Mouse (Mus musculus): ENCODE measurements at regions not wholly inside any gene's neighbourhood (a gene's known extent, or its start where the extent isn't known, plus 50 kb on each side); places are given as distances from the start of the nearest gene placed in this dataset.

DNA sequence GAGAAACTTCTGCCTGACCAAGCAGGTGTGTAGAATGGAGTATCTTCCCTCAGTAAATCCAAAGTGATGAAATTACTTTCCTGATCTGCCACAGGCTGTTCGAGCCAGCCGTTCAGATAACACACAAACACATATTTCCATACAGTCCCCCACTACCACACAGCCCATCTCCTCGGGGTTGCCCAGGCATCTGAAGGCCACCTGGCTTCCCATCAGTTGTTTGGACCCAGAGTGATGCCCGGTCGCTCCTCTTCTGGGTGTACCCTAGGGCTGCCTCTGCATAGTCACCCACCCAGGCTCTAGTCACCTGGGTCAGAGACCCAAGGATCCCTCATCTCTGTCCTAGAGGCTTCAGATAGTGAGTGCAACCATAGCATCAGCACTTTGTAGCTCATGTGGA, 107.9 kb downstream of the CK137956 start:
- Histone ChIP-seq H3K4me3 (replicated peaks) (no peak overlapping the region), H3K4me2 (replicated peaks) (no peak overlapping the region), H3K27ac (no peak overlapping the region), H3K9me3 (no peaks in the 10 kb centered on the region), H3K36me3 (no peaks in the 10 kb centered on the region), H3K4me1 (replicated peaks) (peaks cover 6% of the 10 kb centered on the region; the same call in 1 of the 2 replicates), H3K27me3 (no peaks in the 10 kb centered on the region), H3K9ac (replicated peaks) (no peak overlapping the region)
- 93% methylated on average over 5 of the region's 5 CpGs for WGBS
- ATAC-seq = no peak

GRCm38 (mm10) chr4:127861319-127862117, 109.2 kb downstream of the CK137956 start:
- peaks cover 6% of the 10 kb centered on the region; the same call in 1 of the 2 replicates for H3K4me1 ChIP-seq (replicated peaks)
- no peak overlapping the region for H3K4me2 ChIP-seq (replicated peaks)
- H3K36me3 ChIP-seq = no peaks in the 10 kb centered on the region
- H3K27ac ChIP-seq = peak overlapping the region; percentile 22; the same call in 1 of the 2 replicates
- WGBS = 56% methylated on average over 16 of the region's 16 CpGs
- 0 out of 2 replicates have a peak, but pooled peaks have one; percentile 14 for ATAC-seq
- H3K4me3 ChIP-seq (replicated peaks) = no peak overlapping the region
- no peaks in the 10 kb centered on the region for H3K9me3 ChIP-seq
- no peaks in the 10 kb centered on the region for H3K27me3 ChIP-seq
- H3K9ac ChIP-seq (replicated peaks) = no peak overlapping the region

GRCm38 (mm10) chr4:127860271-127860670, 110.5 kb downstream of the CK137956 start:
- Histone ChIP-seq H3K27ac (no peak overlapping the region), H3K9ac (replicated peaks) (no peak overlapping the region)

DNA sequence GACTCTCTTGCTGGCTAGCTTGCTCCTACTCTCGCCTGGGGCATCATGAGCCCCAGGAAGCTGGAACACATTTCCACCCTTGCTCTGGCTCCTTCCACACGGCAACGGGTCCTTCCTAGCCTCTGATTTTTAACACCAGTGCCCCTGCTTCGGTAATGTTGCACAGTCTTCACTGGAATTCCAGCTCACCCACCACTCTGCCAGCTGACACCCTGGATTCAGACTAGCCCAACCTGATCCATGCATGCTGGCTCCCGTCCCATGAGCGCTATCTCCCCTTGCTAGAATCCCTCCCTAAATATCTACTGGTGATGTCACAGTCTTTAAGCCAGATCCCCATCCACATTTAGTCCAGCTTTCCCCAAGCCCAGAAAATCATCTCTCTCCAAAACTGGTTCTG, 111.2 kb downstream of the CK137956 start:
- H3K9me3 ChIP-seq = no peaks in the 10 kb centered on the region
- no peak for ATAC-seq
- H3K4me3 ChIP-seq (replicated peaks) = no peak overlapping the region
- no peak overlapping the region for H3K9ac ChIP-seq (replicated peaks)
- no peaks in the 10 kb centered on the region for H3K36me3 ChIP-seq
- no peaks in the 10 kb centered on the region for H3K27me3 ChIP-seq
- no peak overlapping the region for H3K27ac ChIP-seq
- WGBS = 92% methylated on average over 6 of the region's 6 CpGs
- H3K4me1 ChIP-seq (replicated peaks) = peaks cover 6% of the 10 kb centered on the region; the same call in 1 of the 2 replicates
- H3K4me2 ChIP-seq (replicated peaks) = no peak overlapping the region

More at GRCm38 (mm10) chr4:127860271-127860670, 110.5 kb downstream of the CK137956 start:
- H3K4me1 ChIP-seq (replicated peaks) = peaks cover 6% of the 10 kb centered on the region; the same call in 1 of the 2 replicates
- no peak overlapping the region for H3K4me3 ChIP-seq (replicated peaks)
- 82% methylated on average over 4 of the region's 4 CpGs for WGBS
- H3K4me2 ChIP-seq (replicated peaks) = no peak overlapping the region
- ATAC-seq = no peak
- no peaks in the 10 kb centered on the region for H3K36me3 ChIP-seq
- H3K9me3 ChIP-seq = no peaks in the 10 kb centered on the region
- no peaks in the 10 kb centered on the region for H3K27me3 ChIP-seq

GRCm38 (mm10) chr4:127858566-127858965, 112.2 kb downstream of the CK137956 start:
- WGBS = 93% methylated on average over 3 of the region's 3 CpGs
- Histone ChIP-seq H3K27ac (no peak overlapping the region), H3K9me3 (no peaks in the 10 kb centered on the region), H3K4me3 (replicated peaks) (no peak overlapping the region), H3K36me3 (no peaks in the 10 kb centered on the region), H3K27me3 (no peaks in the 10 kb centered on the region), H3K4me1 (replicated peaks) (peaks cover 6% of the 10 kb centered on the region; the same call in 1 of the 2 replicates), H3K9ac (replicated peaks) (no peak overlapping the region), H3K4me2 (replicated peaks) (no peak overlapping the region)
- no peak for ATAC-seq

DNA sequence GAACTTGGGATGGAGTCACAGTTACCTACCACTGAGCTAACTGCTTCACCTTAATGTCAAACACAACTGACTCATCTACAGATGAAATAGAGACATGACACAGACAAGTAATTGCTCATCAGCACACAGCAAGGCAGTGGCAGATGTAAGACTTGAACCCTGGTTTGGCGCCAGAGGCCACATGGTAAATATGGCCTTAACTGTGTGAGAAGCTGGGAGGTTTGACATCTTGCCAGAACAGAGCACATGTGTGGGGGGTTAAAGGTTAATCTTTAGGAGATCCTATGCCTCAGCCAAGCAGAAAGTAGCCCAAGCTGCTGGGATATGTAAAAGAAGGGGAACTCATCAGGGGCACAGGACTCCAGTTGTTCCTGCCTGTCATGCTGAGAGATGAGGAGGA, 114.9 kb downstream of the CK137956 start:
- Histone ChIP-seq H3K4me2 (replicated peaks) (no peak overlapping the region), H3K4me1 (replicated peaks) (no peaks in the 10 kb centered on the region), H3K4me3 (replicated peaks) (no peak overlapping the region), H3K27ac (no peak overlapping the region), H3K9ac (replicated peaks) (no peak overlapping the region), H3K9me3 (no peaks in the 10 kb centered on the region), H3K27me3 (no peaks in the 10 kb centered on the region), H3K36me3 (no peaks in the 10 kb centered on the region)
- no peak for ATAC-seq
- 92% methylated on average over 1 of the region's 1 CpGs for WGBS

- H3K27ac ChIP-seq = no peak overlapping the region
- H3K9ac ChIP-seq (replicated peaks) = no peak overlapping the region
- no peak overlapping the region for H3K4me3 ChIP-seq (replicated peaks)
- ATAC-seq = no peak
- H3K9me3 ChIP-seq = no peaks in the 10 kb centered on the region
- no peaks in the 10 kb centered on the region for H3K36me3 ChIP-seq
- no peaks in the 10 kb centered on the region for H3K4me1 ChIP-seq (replicated peaks)
- no peaks in the 10 kb centered on the region for H3K27me3 ChIP-seq
- H3K4me2 ChIP-seq (replicated peaks) = no peak overlapping the region
- WGBS = 88% methylated on average over 3 of the region's 3 CpGs
Observed at GRCm38 (mm10) chr4:127854776-127855409, 115.9 kb downstream of the CK137956 start.

- Histone ChIP-seq H3K36me3 (no peaks in the 10 kb centered on the region), H3K9me3 (no peaks in the 10 kb centered on the region), H3K27ac (no peak overlapping the region), H3K4me2 (replicated peaks) (no peak overlapping the region), H3K9ac (replicated peaks) (no peak overlapping the region), H3K4me3 (replicated peaks) (no peak overlapping the region), H3K4me1 (replicated peaks) (peaks cover 4% of the 10 kb centered on the region; the same call in 1 of the 2 replicates), H3K27me3 (no peaks in the 10 kb centered on the region)
- WGBS = 90% methylated on average over 5 of the region's 5 CpGs
- no peak for ATAC-seq
Observed at GRCm38 (mm10) chr4:127849306-127849705, 121.4 kb downstream of the CK137956 start.

GRCm38 (mm10) chr4:127846321-127846720, 124.4 kb downstream of the CK137956 start:
- ATAC-seq = no peak
- WGBS = 12% methylated on average over 3 of the region's 3 CpGs
- no peaks in the 10 kb centered on the region for H3K9me3 ChIP-seq
- H3K4me3 ChIP-seq (replicated peaks) = no peak overlapping the region
- H3K9ac ChIP-seq (replicated peaks) = no peak overlapping the region
- no peaks in the 10 kb centered on the region for H3K27me3 ChIP-seq
- no peak overlapping the region for H3K27ac ChIP-seq
- peaks cover 4% of the 10 kb centered on the region; the same call in 1 of the 2 replicates for H3K4me1 ChIP-seq (replicated peaks)
- H3K4me2 ChIP-seq (replicated peaks) = no peak overlapping the region
- no peaks in the 10 kb centered on the region for H3K36me3 ChIP-seq

DNA sequence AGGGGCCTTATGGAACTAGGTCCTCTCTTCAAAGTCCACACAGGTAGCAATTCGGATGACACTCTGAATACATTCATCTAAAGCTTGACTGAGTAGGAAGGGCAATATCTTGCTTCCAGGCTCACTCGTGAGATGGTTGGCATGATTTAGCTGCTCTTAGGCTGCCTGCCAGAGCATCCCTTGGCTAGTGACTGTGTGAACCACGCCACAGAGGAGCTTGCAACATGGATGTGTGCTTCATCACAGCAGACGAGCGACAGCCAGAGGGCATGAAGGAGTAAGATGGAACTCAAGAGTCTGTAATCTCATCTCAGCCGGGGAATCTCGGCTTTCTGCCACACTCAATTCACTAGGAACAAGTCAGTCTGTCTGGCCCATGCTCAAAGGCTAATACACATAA, 127.3 kb downstream of the CK137956 start:
- ATAC-seq = no peak
- H3K4me2 ChIP-seq (replicated peaks) = no peak overlapping the region
- H3K4me1 ChIP-seq (replicated peaks) = peaks cover 4% of the 10 kb centered on the region; the same call in 1 of the 2 replicates
- no peaks in the 10 kb centered on the region for H3K27me3 ChIP-seq
- no peak overlapping the region for H3K4me3 ChIP-seq (replicated peaks)
- H3K27ac ChIP-seq = no peak overlapping the region
- WGBS = 81% methylated on average over 7 of the region's 7 CpGs
- no peak overlapping the region for H3K9ac ChIP-seq (replicated peaks)
- no peaks in the 10 kb centered on the region for H3K36me3 ChIP-seq
- no peaks in the 10 kb centered on the region for H3K9me3 ChIP-seq

GRCm38 (mm10) chr4:127833668-127834067, 137.1 kb downstream of the CK137956 start:
- no peak for ATAC-seq
- Histone ChIP-seq H3K4me1 (replicated peaks) (no peaks in the 10 kb centered on the region), H3K27me3 (no peaks in the 10 kb centered on the region), H3K9me3 (no peaks in the 10 kb centered on the region), H3K36me3 (no peaks in the 10 kb centered on the region), H3K27ac (no peak overlapping the region), H3K4me3 (replicated peaks) (no peak overlapping the region), H3K4me2 (replicated peaks) (no peak overlapping the region), H3K9ac (replicated peaks) (no peak overlapping the region)
- 87% methylated on average over 6 of the region's 6 CpGs for WGBS

- Histone ChIP-seq H3K27me3 (no peaks in the 10 kb centered on the region), H3K9me3 (no peaks in the 10 kb centered on the region), H3K27ac (no peak overlapping the region), H3K36me3 (no peaks in the 10 kb centered on the region), H3K4me3 (replicated peaks) (no peak overlapping the region), H3K9ac (replicated peaks) (no peak overlapping the region), H3K4me2 (replicated peaks) (no peak overlapping the region), H3K4me1 (replicated peaks) (no peaks in the 10 kb centered on the region)
- 93% methylated on average over 8 of the region's 8 CpGs for WGBS
- ATAC-seq = no peak
Observed at GRCm38 (mm10) chr4:127826988-127827387, 143.8 kb downstream of the CK137956 start.

All from midbrain, embryonic 13.5 days (tissue).